Mouse (Mus musculus) thymus, adult 2 months (tissue): ENCODE measurements around the gene Stk17b.

Experiments used
- CTCF ChIP-seq: fragments of 200-500 bp; IDR thresholded peaks from 2 replicates; pipeline ENCODE4 v1.5.1; 2012; ENCODE audit warnings: mild to moderate bottlenecking, control low read depth, low read length, moderate library complexity, borderline replicate concordance; ENCODE audit not compliant: control insufficient read depth, poor library complexity, insufficient read depth; ENCODE audit errors: extremely low read depth
- POLR2A ChIP-seq: fragments of 200-500 bp; IDR thresholded peaks from 2 replicates; pipeline ENCODE4 v1.6.1; 2012; ENCODE audit warnings: mild to moderate bottlenecking, low read length, control low read depth, moderate library complexity; ENCODE audit not compliant: control insufficient read depth, poor library complexity, insufficient read depth; ENCODE audit errors: extremely low read depth

- TF ChIP-seq CTCF (no peak), POLR2A (no peak)
Measured at GRCm38 (mm10) chr1:53782956-53783355, 2.1 kb downstream of the Stk17b start.
